Mouse (Mus musculus): ENCODE results near the gene Hist1h2ai. TPM values are rescaled to one million over a fixed set of nuclear protein-coding genes. Genes with fewer than 3 reads are reported as not detected.
"Not testable (repeated sequence)": the region's sequence is repeated elsewhere in the genome, so short reads cannot be mapped to it uniquely, and the experiment has no call there.

Hist1h2ai gene
- total RNA-seq (2014; rRNA removed) (8.9 and 10.2 TPM in 2 replicates), polyA plus RNA-seq (2012; rRNA removed) (0.64 and 1.6 TPM in 2 replicates)

DNA sequence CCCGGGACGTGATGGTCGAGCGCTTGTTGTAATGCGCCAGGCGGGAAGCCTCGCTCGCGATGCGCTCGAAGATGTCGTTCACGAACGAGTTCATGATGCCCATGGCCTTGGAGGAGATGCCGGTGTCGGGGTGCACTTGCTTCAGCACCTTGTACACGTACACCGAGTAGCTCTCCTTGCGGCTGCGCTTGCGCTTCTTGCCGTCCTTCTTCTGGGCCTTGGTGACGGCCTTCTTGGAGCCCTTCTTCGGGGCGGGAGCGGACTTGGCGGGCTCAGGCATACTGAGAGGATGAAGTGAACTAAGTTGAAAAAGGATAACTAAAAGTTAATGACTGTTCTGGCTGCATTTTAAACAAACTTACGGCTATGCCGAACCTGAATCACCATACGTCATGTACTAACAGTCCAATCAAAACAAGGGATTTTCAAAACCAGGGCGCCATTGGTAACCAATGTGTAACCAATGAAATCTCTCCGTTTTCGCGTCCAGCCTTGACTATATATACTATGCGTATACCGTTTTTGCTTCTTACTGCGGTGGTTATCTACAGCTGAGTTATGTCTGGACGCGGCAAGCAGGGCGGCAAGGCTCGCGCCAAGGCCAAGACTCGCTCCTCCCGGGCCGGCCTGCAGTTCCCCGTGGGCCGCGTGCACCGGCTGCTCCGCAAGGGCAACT, at the start of gene Hist1h2ai, which contains the start of gene Hist1h2bl:
Hist1h2ai (plus strand) TSS at position 559 of the 676 bp plus-strand sequence.
Hist1h2bl (minus strand) TSS at position 280 of the 676 bp plus-strand sequence.
- Histone ChIP-seq H3K4me3 (ENCODE audit: insufficient read depth, low read depth, low read length) (peak within 1 kb of the TSS; percentile 54), H3K27ac (replicated peaks; ENCODE audit: insufficient read depth, low read depth, low read length) (0 out of 2 replicates have a peak within 1 kb of the TSS, but pooled peaks have one; percentile 30), H3K4me1 (ENCODE audit: control insufficient read depth, insufficient read depth, low read length) (peaks cover 12% of the 10 kb centered on the region), H3K9ac (ENCODE audit: low read depth, low read length) (0 out of 2 replicates have a peak within 1 kb of the TSS, but pooled peaks have one; percentile 12)
- WGBS = 2% methylated on average over 36 of the region's 50 CpGs
- not testable (repeated sequence) for H3K27me3 ChIP-seq (ENCODE audit: control insufficient read depth, insufficient read depth, low read length); H3K36me3 ChIP-seq (ENCODE audit: control insufficient read depth, insufficient read depth, low read length); H3K79me2 ChIP-seq (ENCODE audit: control insufficient read depth, insufficient read depth, low read length)
- peak; percentile 75 for DNase-seq (ENCODE audit: extremely low read depth, low read depth, low spot score)
- TF ChIP-seq POLR2A (IDR thresholded peaks at IDR 0.05; ENCODE audit: extremely low read depth, insufficient read depth, low read length) = peak; percentile 40; the same call in 1 of the 2 replicates

- no peaks in the 10 kb centered on the region for H3K36me3 ChIP-seq (ENCODE audit: control insufficient read depth, insufficient read depth, low read length)
- H3K4me3 ChIP-seq (ENCODE audit: insufficient read depth, low read depth, low read length) = no peak within 1 kb of the TSS
- H3K9ac ChIP-seq (ENCODE audit: low read depth, low read length) = no peak within 1 kb of the TSS
- no peaks in the 10 kb centered on the region for H3K27me3 ChIP-seq (ENCODE audit: control insufficient read depth, insufficient read depth, low read length)
- whole genome bisulfite sequencing = 84% methylated on average over 2 of the region's 2 CpGs
- TF ChIP-seq POLR2A (IDR thresholded peaks at IDR 0.05; ENCODE audit: extremely low read depth, insufficient read depth, low read length) (no peak), CTCF (IDR thresholded peaks at IDR 0.05; ENCODE audit: low read depth, low read length) (no peak)
- DNase-seq (ENCODE audit: extremely low read depth, low read depth, low spot score) = no peak
- H3K27ac ChIP-seq (replicated peaks; ENCODE audit: insufficient read depth, low read depth, low read length) = no peak within 1 kb of the TSS
- H3K4me1 ChIP-seq (ENCODE audit: control insufficient read depth, insufficient read depth, low read length) = no peaks in the 10 kb centered on the region
- no peaks in the 10 kb centered on the region for H3K79me2 ChIP-seq (ENCODE audit: control insufficient read depth, insufficient read depth, low read length)
Observed at GRCm38 (mm10) chr13:21677305-21677704, 38.9 kb upstream of the Hist1h2ai start, which contains the start of gene Olfr1360. Gene Olfr1360, minus strand, starts transcription at chr13:21677405.

DNA sequence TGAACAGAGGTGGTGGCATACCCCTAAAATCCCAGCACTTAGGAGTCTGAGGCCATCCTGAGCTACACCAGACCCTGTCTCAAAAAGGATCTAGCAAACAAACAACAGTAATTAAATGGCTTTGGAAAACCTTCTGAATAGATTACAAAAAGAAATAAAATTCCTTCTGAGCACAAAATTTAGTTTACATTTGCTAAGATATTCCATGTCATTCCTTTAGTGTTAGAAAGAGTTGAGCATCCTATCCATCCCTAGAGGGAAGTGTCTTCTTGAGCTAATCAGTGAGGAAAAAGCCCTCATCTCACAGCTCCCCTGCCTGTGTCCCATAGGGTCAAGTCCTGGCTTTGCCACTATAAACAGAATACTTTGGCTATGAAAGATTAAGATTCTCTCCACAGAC, 18.4 kb upstream of the Hist1h2ai start, which contains the start of gene Olfr1359:
Olfr1359 (plus strand) TSS at position 301 of the 400 bp plus-strand sequence.
- H3K27me3 ChIP-seq (ENCODE audit: control insufficient read depth, insufficient read depth, low read length) = no peaks in the 10 kb centered on the region
- no peak for DNase-seq (ENCODE audit: extremely low read depth, low read depth, low spot score)
- TF ChIP-seq POLR2A (IDR thresholded peaks at IDR 0.05; ENCODE audit: extremely low read depth, insufficient read depth, low read length) (no peak), CTCF (IDR thresholded peaks at IDR 0.05; ENCODE audit: low read depth, low read length) (no peak)

GRCm38 (mm10) chr13:21706669-21707068, 9.6 kb upstream of the Hist1h2ai start:
- Histone ChIP-seq H3K27ac (replicated peaks; ENCODE audit: insufficient read depth, low read depth, low read length) (no peak overlapping the region), H3K9ac (ENCODE audit: low read depth, low read length) (no peak overlapping the region), H3K36me3 (ENCODE audit: control insufficient read depth, insufficient read depth, low read length) (no peaks in the 10 kb centered on the region), H3K4me3 (ENCODE audit: insufficient read depth, low read depth, low read length) (no peak overlapping the region), H3K27me3 (ENCODE audit: control insufficient read depth, insufficient read depth, low read length) (no peaks in the 10 kb centered on the region; the same call in 1 of the 2 replicates), H3K79me2 (ENCODE audit: control insufficient read depth, insufficient read depth, low read length) (no peaks in the 10 kb centered on the region), H3K4me1 (ENCODE audit: control insufficient read depth, insufficient read depth, low read length) (no peaks in the 10 kb centered on the region)
- no peak for TF ChIP-seq CTCF (IDR thresholded peaks at IDR 0.05; ENCODE audit: low read depth, low read length)
- TF ChIP-seq POLR2A (IDR thresholded peaks at IDR 0.05; ENCODE audit: extremely low read depth, insufficient read depth, low read length) = no peak
- 67% methylated on average over 4 of the region's 4 CpGs for WGBS
- DNase-seq (ENCODE audit: extremely low read depth, low read depth, low spot score) = no peak

More for the DNA sequence above, 18.4 kb upstream of the Hist1h2ai start, which contains the start of gene Olfr1359:
- H3K9ac ChIP-seq (ENCODE audit: low read depth, low read length) = no peak within 1 kb of the TSS
- H3K27ac ChIP-seq (replicated peaks; ENCODE audit: insufficient read depth, low read depth, low read length) = no peak within 1 kb of the TSS
- H3K79me2 ChIP-seq (ENCODE audit: control insufficient read depth, insufficient read depth, low read length) = no peaks in the 10 kb centered on the region
- H3K36me3 ChIP-seq (ENCODE audit: control insufficient read depth, insufficient read depth, low read length) = no peaks in the 10 kb centered on the region
- H3K4me1 ChIP-seq (ENCODE audit: control insufficient read depth, insufficient read depth, low read length) = no peaks in the 10 kb centered on the region
- no peak within 1 kb of the TSS for H3K4me3 ChIP-seq (ENCODE audit: insufficient read depth, low read depth, low read length)

DNA sequence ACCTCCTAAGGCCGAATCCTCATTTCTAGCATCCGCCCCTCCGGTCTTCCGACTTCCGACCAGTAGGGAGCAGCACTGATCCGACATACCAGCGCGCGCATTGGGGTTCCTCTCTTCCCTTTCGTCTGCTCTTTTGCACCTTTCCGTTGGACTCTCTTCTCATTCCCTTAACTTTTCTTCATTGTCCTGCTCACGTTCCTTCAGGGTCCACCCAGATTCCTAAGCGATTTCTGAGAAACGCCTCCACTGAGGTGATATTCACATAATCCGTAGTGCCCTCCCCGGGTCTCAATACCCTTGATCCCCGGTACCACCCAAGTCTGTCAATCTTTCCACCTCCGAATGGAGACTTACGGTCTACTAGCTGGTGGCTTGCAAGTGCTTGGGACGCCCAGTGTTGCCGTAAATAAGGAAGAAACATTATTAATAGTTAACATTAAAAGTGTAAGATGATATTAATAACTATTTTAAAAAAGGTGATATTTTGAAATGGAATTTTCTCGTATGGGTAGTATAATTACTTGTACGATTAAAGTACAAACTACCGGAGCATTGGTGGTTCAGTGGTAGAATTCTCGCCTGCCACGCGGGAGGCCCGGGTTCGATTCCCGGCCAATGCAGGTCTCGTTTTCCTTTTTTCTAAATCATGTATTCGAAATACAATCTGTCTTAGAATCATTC, 6.1 kb upstream of the Hist1h2ai start:
- peak overlapping the region; percentile 66 for H3K9ac ChIP-seq (ENCODE audit: low read depth, low read length)
- H3K79me2 ChIP-seq (ENCODE audit: control insufficient read depth, insufficient read depth, low read length) = no peaks in the 10 kb centered on the region
- H3K4me3 ChIP-seq (ENCODE audit: insufficient read depth, low read depth, low read length) = peak overlapping the region; percentile 66
- peak overlapping the region; percentile 58 for H3K27ac ChIP-seq (replicated peaks; ENCODE audit: insufficient read depth, low read depth, low read length)
- peak; percentile 87 for TF ChIP-seq CTCF (IDR thresholded peaks at IDR 0.05; ENCODE audit: low read depth, low read length)
- no peak for TF ChIP-seq POLR2A (IDR thresholded peaks at IDR 0.05; ENCODE audit: extremely low read depth, insufficient read depth, low read length)
- under 1% methylated on average over 32 of the region's 32 CpGs for WGBS
- H3K4me1 ChIP-seq (ENCODE audit: control insufficient read depth, insufficient read depth, low read length) = peaks cover under 1% of the 10 kb centered on the region; the same call in 1 of the 2 replicates
- H3K36me3 ChIP-seq (ENCODE audit: control insufficient read depth, insufficient read depth, low read length) = no peaks in the 10 kb centered on the region
- no peaks in the 10 kb centered on the region; the same call in 1 of the 2 replicates for H3K27me3 ChIP-seq (ENCODE audit: control insufficient read depth, insufficient read depth, low read length)
- DNase-seq (ENCODE audit: extremely low read depth, low read depth, low spot score) = peak; percentile 72
